Mouse (Mus musculus): ENCODE data around the gene Lrrfip1. TPM values are rescaled to one million over a fixed set of nuclear protein-coding genes. Genes with fewer than 3 reads are reported as not detected.

Gene Lrrfip1
- polyA plus RNA-seq, 1 experiment, result 51.9 TPM

DNA sequence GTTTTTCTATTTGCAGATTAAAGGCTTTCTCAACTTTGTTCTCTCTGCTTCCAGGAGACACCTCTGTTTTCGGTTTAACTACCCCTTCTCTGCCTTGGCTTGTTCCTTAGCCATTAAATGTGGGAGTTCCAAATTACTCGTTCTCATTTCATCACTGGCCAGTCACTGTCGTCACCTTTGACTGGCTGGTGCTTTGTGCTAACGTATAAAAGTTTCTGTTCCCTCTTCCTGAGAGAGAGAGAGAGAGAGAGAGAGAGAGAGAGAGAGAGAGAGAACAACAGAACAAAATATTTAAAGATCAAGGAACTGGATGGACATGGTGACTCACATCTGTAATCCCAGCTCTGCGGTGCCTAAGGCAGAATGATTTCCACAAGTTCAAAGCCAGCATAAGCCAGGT is 47.7 kb downstream of the Lrrfip1 start:
- no peak for TF ChIP-seq CTCF (IDR thresholded peaks at IDR 0.05; ENCODE audit: control insufficient read depth, insufficient read depth, low read length)
- no peak for TF ChIP-seq POLR2A (IDR thresholded peaks at IDR 0.05; ENCODE audit: borderline replicate concordance, control insufficient read depth, low read depth, low read length)
- no peak overlapping the region for H3K4me3 ChIP-seq (replicated peaks; ENCODE audit: control insufficient read depth, low read depth, low read length)
- H3K27ac ChIP-seq (ENCODE audit: control insufficient read depth, insufficient read depth, low read depth, low read length, poor library complexity), result no peak overlapping the region
- H3K4me1 ChIP-seq (ENCODE audit: control insufficient read depth, insufficient read depth, low read length), result peaks cover 3% of the 10 kb centered on the region; the same call in 1 of the 2 replicates
- 27% methylated on average over 5 of the region's 5 CpGs for WGBS

DNA sequence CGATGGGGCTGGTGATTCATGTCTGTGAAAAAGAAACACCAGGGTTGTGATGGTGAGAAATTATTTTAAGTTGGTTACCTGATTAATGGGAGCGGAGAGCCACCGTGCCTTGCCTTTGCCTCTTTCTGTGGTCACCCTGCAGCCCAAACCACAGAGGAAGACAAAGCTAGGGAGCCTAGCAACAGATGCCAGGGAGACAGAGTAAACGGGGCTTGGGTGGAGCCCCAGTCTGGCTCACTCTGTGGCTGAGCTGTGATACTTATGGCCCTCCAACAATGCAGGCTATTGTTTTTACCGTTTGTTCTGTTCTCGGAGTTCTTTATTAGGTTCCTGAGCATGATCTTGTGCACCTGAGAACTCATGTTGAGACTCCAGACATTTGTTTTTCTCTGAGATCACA is 50.8 kb downstream of the Lrrfip1 start:
- Histone ChIP-seq H3K4me1 (ENCODE audit: control insufficient read depth, insufficient read depth, low read length) (peaks cover 3% of the 10 kb centered on the region; the same call in 1 of the 2 replicates), H3K4me3 (replicated peaks; ENCODE audit: control insufficient read depth, low read depth, low read length) (no peak overlapping the region), H3K27ac (ENCODE audit: control insufficient read depth, insufficient read depth, low read depth, low read length, poor library complexity) (no peak overlapping the region)
- 14% methylated on average over 6 of the region's 6 CpGs for WGBS
- TF ChIP-seq CTCF (IDR thresholded peaks at IDR 0.05; ENCODE audit: control insufficient read depth, insufficient read depth, low read length), result no peak

GRCm38 (mm10) chr1:91051461-91052094 is 53.0 kb downstream of the Lrrfip1 start:
- TF ChIP-seq POLR2A (IDR thresholded peaks at IDR 0.05; ENCODE audit: borderline replicate concordance, control insufficient read depth, low read depth, low read length), result no peak
- no peak for TF ChIP-seq CTCF (IDR thresholded peaks at IDR 0.05; ENCODE audit: control insufficient read depth, insufficient read depth, low read length)
- WGBS, result 54% methylated on average over 8 of the region's 8 CpGs
- Histone ChIP-seq H3K4me1 (ENCODE audit: control insufficient read depth, insufficient read depth, low read length) (peaks cover 7% of the 10 kb centered on the region; the same call in 1 of the 2 replicates), H3K4me3 (replicated peaks; ENCODE audit: control insufficient read depth, low read depth, low read length) (no peak overlapping the region), H3K27ac (ENCODE audit: control insufficient read depth, insufficient read depth, low read depth, low read length, poor library complexity) (no peak overlapping the region)

DNA sequence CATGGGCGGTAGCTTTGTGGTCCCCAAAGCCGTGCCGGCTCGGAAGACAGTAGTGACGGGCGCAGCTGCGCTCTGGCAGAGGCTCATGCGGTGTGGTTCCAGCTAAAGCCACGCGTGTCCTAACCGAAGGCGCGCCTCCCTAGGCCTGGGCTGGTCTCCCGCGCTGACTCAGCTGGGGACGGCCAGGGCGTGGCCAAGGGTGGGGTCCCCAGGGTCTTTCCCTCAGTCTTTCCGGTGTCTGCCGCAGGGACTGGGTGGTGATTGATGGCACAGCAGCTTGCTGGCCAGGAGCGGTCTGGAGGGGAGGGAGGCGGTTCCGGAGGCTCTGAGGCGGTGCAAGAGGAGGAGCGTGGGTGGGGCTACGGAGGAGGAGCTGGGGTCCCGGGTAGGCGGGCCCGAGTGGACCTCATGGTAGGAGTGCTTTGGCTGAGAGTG is 54.2 kb downstream of the Lrrfip1 start:
- under 1% methylated on average over 28 of the region's 28 CpGs for WGBS
- no peak for TF ChIP-seq CTCF (IDR thresholded peaks at IDR 0.05; ENCODE audit: control insufficient read depth, insufficient read depth, low read length)
- 0 out of 2 replicates have a peak, but pooled peaks have one; percentile 45 for TF ChIP-seq POLR2A (IDR thresholded peaks at IDR 0.05; ENCODE audit: borderline replicate concordance, control insufficient read depth, low read depth, low read length)
- peaks cover 7% of the 10 kb centered on the region; the same call in 1 of the 2 replicates for H3K4me1 ChIP-seq (ENCODE audit: control insufficient read depth, insufficient read depth, low read length)
- H3K27ac ChIP-seq (ENCODE audit: control insufficient read depth, insufficient read depth, low read depth, low read length, poor library complexity), result peak overlapping the region; percentile 74
- peak overlapping the region; percentile 92 for H3K4me3 ChIP-seq (replicated peaks; ENCODE audit: control insufficient read depth, low read depth, low read length)

GRCm38 (mm10) chr1:91053218-91054073 is 54.9 kb downstream of the Lrrfip1 start:
- Histone ChIP-seq H3K27ac (ENCODE audit: control insufficient read depth, insufficient read depth, low read depth, low read length, poor library complexity) (peak overlapping the region; percentile 92), H3K4me1 (ENCODE audit: control insufficient read depth, insufficient read depth, low read length) (peaks cover 8% of the 10 kb centered on the region; the same call in 1 of the 2 replicates), H3K4me3 (replicated peaks; ENCODE audit: control insufficient read depth, low read depth, low read length) (peak overlapping the region; percentile 92)
- WGBS, result under 1% methylated on average over 39 of the region's 41 CpGs
- TF ChIP-seq CTCF (IDR thresholded peaks at IDR 0.05; ENCODE audit: control insufficient read depth, insufficient read depth, low read length) (no peak), POLR2A (IDR thresholded peaks at IDR 0.05; ENCODE audit: borderline replicate concordance, control insufficient read depth, low read depth, low read length) (0 out of 2 replicates have a peak, but pooled peaks have one; percentile 34)

GRCm38 (mm10) chr1:91054074-91054471 is 55.5 kb downstream of the Lrrfip1 start:
- 1% methylated on average over 10 of the region's 10 CpGs for WGBS
- Histone ChIP-seq H3K4me3 (replicated peaks; ENCODE audit: control insufficient read depth, low read depth, low read length) (peak overlapping the region; percentile 82), H3K27ac (ENCODE audit: control insufficient read depth, insufficient read depth, low read depth, low read length, poor library complexity) (peak overlapping the region; percentile 92), H3K4me1 (ENCODE audit: control insufficient read depth, insufficient read depth, low read length) (peaks cover 11% of the 10 kb centered on the region; the same call in 1 of the 2 replicates)
- TF ChIP-seq CTCF (IDR thresholded peaks at IDR 0.05; ENCODE audit: control insufficient read depth, insufficient read depth, low read length), result no peak

DNA sequence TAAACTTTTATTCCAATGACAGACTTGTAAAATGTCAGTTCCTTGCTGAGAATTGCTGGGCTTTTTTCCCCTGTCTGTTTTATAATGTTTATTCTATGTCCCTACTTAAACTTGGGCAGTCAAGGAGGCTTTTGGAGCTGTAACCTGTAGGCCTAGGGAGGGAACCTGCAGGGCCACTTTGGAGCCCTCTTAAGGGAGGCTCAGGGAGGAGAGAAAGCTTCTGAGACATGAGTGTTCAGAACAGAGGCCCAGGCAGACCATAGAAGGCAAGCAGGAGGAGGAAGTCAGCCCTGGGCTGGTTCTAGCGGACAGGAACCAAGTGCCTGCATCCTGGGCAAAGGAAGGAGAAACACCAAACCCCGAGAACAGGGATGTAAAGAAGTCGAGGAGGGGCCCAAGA is 56.3 kb downstream of the Lrrfip1 start:
- Histone ChIP-seq H3K4me3 (replicated peaks; ENCODE audit: control insufficient read depth, low read depth, low read length) (peak overlapping the region; percentile 52), H3K27ac (ENCODE audit: control insufficient read depth, insufficient read depth, low read depth, low read length, poor library complexity) (peak overlapping the region; percentile 81), H3K4me1 (ENCODE audit: control insufficient read depth, insufficient read depth, low read length) (peaks cover 11% of the 10 kb centered on the region; the same call in 1 of the 2 replicates)
- TF ChIP-seq CTCF (IDR thresholded peaks at IDR 0.05; ENCODE audit: control insufficient read depth, insufficient read depth, low read length), result no peak
- TF ChIP-seq POLR2A (IDR thresholded peaks at IDR 0.05; ENCODE audit: borderline replicate concordance, control insufficient read depth, low read depth, low read length), result no peak
- WGBS, result 4% methylated on average over 3 of the region's 3 CpGs

GRCm38 (mm10) chr1:91055744-91056143 is 57.2 kb downstream of the Lrrfip1 start:
- TF ChIP-seq POLR2A (IDR thresholded peaks at IDR 0.05; ENCODE audit: borderline replicate concordance, control insufficient read depth, low read depth, low read length) (no peak), CTCF (IDR thresholded peaks at IDR 0.05; ENCODE audit: control insufficient read depth, insufficient read depth, low read length) (peak; percentile 1; the same call in 1 of the 2 replicates)
- Histone ChIP-seq H3K27ac (ENCODE audit: control insufficient read depth, insufficient read depth, low read depth, low read length, poor library complexity) (peak overlapping the region; percentile 90), H3K4me3 (replicated peaks; ENCODE audit: control insufficient read depth, low read depth, low read length) (peak overlapping the region; percentile 51), H3K4me1 (ENCODE audit: control insufficient read depth, insufficient read depth, low read length) (peaks cover 12% of the 10 kb centered on the region; the same call in 1 of the 2 replicates)
- WGBS, result 16% methylated on average over 9 of the region's 9 CpGs

Measured in bone marrow, adult 2 months (tissue).